Mouse (Mus musculus) intestine, embryonic 14.5 days (tissue): Measurements from ENCODE around the gene H2-Ab1. TPM values are rescaled to one million over a fixed set of nuclear protein-coding genes. Genes with fewer than 3 reads are reported as not detected.
A peak's percentile ranks its signal among the peaks of the same experiment; 100 is the strongest.
"Not testable (repeated sequence)": the region's sequence is repeated elsewhere in the genome, so short reads cannot be mapped to it uniquely, and the experiment has no call there.

Experiments used
- ATAC-seq: fragments of 200-750 bp; cut with Nextera tagmentation; replicated peaks from 2 replicates; pipeline ENCODE4 v1.8.0; 2017; ENCODE audit warnings: low read depth, moderate number of reproducible peaks, moderate TSS enrichment, moderate library complexity; ENCODE audit not compliant: low FRiP score, low TSS enrichment
- DNase-seq: peaks from one replicate; pipeline ENCODE4 v3.0.0-alpha.2; 2018; ENCODE audit warnings: low spot score
- H3K27ac ChIP-seq: fragments of 300-500 bp; sonication (generic); 2 replicates; pipeline ENCODE4 v1.5.1; 2014; ENCODE audit warnings: low read depth, mild to moderate bottlenecking, control low read depth
- H3K27me3 ChIP-seq: fragments of 300-500 bp; sonication (generic); replicated peaks from 2 replicates; pipeline ENCODE4 v1.6.1; 2014; ENCODE audit warnings: low read length, control low read depth; ENCODE audit not compliant: control insufficient read depth, insufficient read depth
- H3K36me3 ChIP-seq: fragments of 300-500 bp; sonication (generic); 2 replicates; pipeline ENCODE4 v1.6.1; 2014; ENCODE audit warnings: low read length, control low read depth; ENCODE audit not compliant: control insufficient read depth, insufficient read depth
- H3K4me1 ChIP-seq: fragments of 300-500 bp; sonication (generic); replicated peaks from 2 replicates; pipeline ENCODE4 v1.6.1; 2014; ENCODE audit warnings: low read length, control low read depth, mixed read lengths; ENCODE audit not compliant: control insufficient read depth, insufficient read depth
- H3K4me2 ChIP-seq: fragments of 300-500 bp; sonication (generic); 2 replicates; pipeline ENCODE4 v1.6.1; 2014; ENCODE audit warnings: low read length
- H3K4me3 ChIP-seq: fragments of 300-500 bp; sonication (generic); 2 replicates; pipeline ENCODE4 v1.5.1; 2014; ENCODE audit warnings: low read depth, low read length, control low read depth, mixed read lengths
- H3K9ac ChIP-seq: fragments of 300-500 bp; sonication (generic); 2 replicates; pipeline ENCODE4 v1.6.1; 2014; ENCODE audit warnings: mild to moderate bottlenecking, low read length
- H3K9me3 ChIP-seq: fragments of 300-500 bp; sonication (generic); 2 replicates; pipeline ENCODE4 v1.6.1; 2016; ENCODE audit warnings: low read length, control low read depth; ENCODE audit not compliant: control insufficient read depth
- WGBS: fragments of 180-500 bp; shearing (Covaris S2); extraction: QIAGEN DNeasy Blood & Tissue Kit; methylation state at CpG from one replicate; pipeline ENCODE4 v1.1.7; 2014; 5-methylcytosine and 5-hydroxymethylcytosine counted together
- polyA plus RNA-seq: library from polyadenylated mRNA; unstranded; fragments of >200 nt; fragmentation: Nextera tagmentation; extraction: Ambion mirVana; gene quantifications from 2 replicates; pipeline ENCODE4 v1.2.1, GENCODE M21; 2014

H2-Ab1 gene
- polyA plus RNA-seq, 1 experiment from 2014 or later = 12.2 TPM

GRCm38 (mm10) chr17:34230971-34231370 is 26.5 kb upstream of the H2-Ab1 start:
- H3K4me1 ChIP-seq, ATAC-seq, H3K36me3 ChIP-seq, H3K27ac ChIP-seq, H3K9me3 ChIP-seq, H3K27me3 ChIP-seq, DNase-seq, H3K4me3 ChIP-seq, H3K4me2 ChIP-seq, H3K9ac ChIP-seq: not testable (repeated sequence)
- WGBS = 98% methylated on average over 5 of the region's 9 CpGs

GRCm38 (mm10) chr17:34232021-34232420 is 25.5 kb upstream of the H2-Ab1 start:
- H3K9me3 ChIP-seq, H3K4me1 ChIP-seq, ATAC-seq, H3K9ac ChIP-seq, H3K27ac ChIP-seq, H3K27me3 ChIP-seq, DNase-seq, H3K4me2 ChIP-seq, H3K36me3 ChIP-seq, H3K4me3 ChIP-seq: not testable (repeated sequence)
- WGBS = 83% methylated on average over 4 of the region's 7 CpGs

GRCm38 (mm10) chr17:34234926-34235325 is 22.6 kb upstream of the H2-Ab1 start:
- Histone ChIP-seq H3K4me2 (no peak overlapping the region), H3K27me3 (no peaks in the 10 kb centered on the region), H3K4me1 (no peaks in the 10 kb centered on the region), H3K9ac (no peak overlapping the region), H3K27ac (no peak overlapping the region), H3K9me3 (no peaks in the 10 kb centered on the region), H3K4me3 (no peak overlapping the region), H3K36me3 (no peaks in the 10 kb centered on the region)
- DNase-seq (peak; percentile 64), ATAC-seq (no peak)
- 47% methylated on average over 9 of the region's 9 CpGs for WGBS

- WGBS = 80% methylated on average over 5 of the region's 5 CpGs
- Histone ChIP-seq H3K9me3 (peaks cover under 1% of the 10 kb centered on the region; the same call in 1 of the 2 replicates), H3K4me3 (no peak overlapping the region), H3K9ac (no peak overlapping the region), H3K27me3 (no peaks in the 10 kb centered on the region), H3K4me2 (no peak overlapping the region), H3K4me1 (no peaks in the 10 kb centered on the region), H3K36me3 (no peaks in the 10 kb centered on the region), H3K27ac (no peak overlapping the region)
- ATAC-seq (no peak), DNase-seq (no peak)
Measured at GRCm38 (mm10) chr17:34236691-34237090, 20.8 kb upstream of the H2-Ab1 start.

- peaks cover 3% of the 10 kb centered on the region; the same call in 1 of the 2 replicates for H3K9me3 ChIP-seq
- H3K27me3 ChIP-seq = no peaks in the 10 kb centered on the region
- 76% methylated on average over 3 of the region's 3 CpGs for WGBS
- no peaks in the 10 kb centered on the region for H3K4me1 ChIP-seq
- H3K4me3 ChIP-seq = no peak overlapping the region
- H3K27ac ChIP-seq = no peak overlapping the region
- H3K9ac ChIP-seq = no peak overlapping the region
- no peaks in the 10 kb centered on the region for H3K36me3 ChIP-seq
- DNase-seq (no peak), ATAC-seq (no peak)
- no peak overlapping the region for H3K4me2 ChIP-seq
Measured at GRCm38 (mm10) chr17:34237741-34238140, 19.7 kb upstream of the H2-Ab1 start.

GRCm38 (mm10) chr17:34238706-34239105 is 18.8 kb upstream of the H2-Ab1 start, which contains the start of gene H2-Ob:
TSS of gene H2-Ob (plus strand) at chr17:34238903.
- no peak within 1 kb of the TSS for H3K4me3 ChIP-seq
- no peaks in the 10 kb centered on the region for H3K4me1 ChIP-seq
- no peaks in the 10 kb centered on the region for H3K36me3 ChIP-seq
- H3K27ac ChIP-seq = no peak within 1 kb of the TSS
- no peak within 1 kb of the TSS for H3K4me2 ChIP-seq
- WGBS = 57% methylated on average over 3 of the region's 3 CpGs
- no peak for ATAC-seq
- H3K9me3 ChIP-seq = peaks cover 3% of the 10 kb centered on the region; the same call in 1 of the 2 replicates
- no peaks in the 10 kb centered on the region for H3K27me3 ChIP-seq
- no peak for DNase-seq
- H3K9ac ChIP-seq = no peak within 1 kb of the TSS

GRCm38 (mm10) chr17:34239601-34240041 is 17.9 kb upstream of the H2-Ab1 start:
- DNase-seq (no peak), ATAC-seq (no peak)
- Histone ChIP-seq H3K9ac (no peak overlapping the region), H3K4me1 (no peaks in the 10 kb centered on the region), H3K27me3 (no peaks in the 10 kb centered on the region), H3K4me2 (no peak overlapping the region), H3K9me3 (peaks cover 3% of the 10 kb centered on the region; the same call in 1 of the 2 replicates), H3K36me3 (no peaks in the 10 kb centered on the region), H3K27ac (no peak overlapping the region), H3K4me3 (no peak overlapping the region)
- WGBS = 55% methylated on average over 10 of the region's 10 CpGs

GRCm38 (mm10) chr17:34240366-34240765 is 17.1 kb upstream of the H2-Ab1 start:
- no peaks in the 10 kb centered on the region for H3K4me1 ChIP-seq
- H3K4me2 ChIP-seq = no peak overlapping the region
- no peaks in the 10 kb centered on the region for H3K36me3 ChIP-seq
- peaks cover 3% of the 10 kb centered on the region; the same call in 1 of the 2 replicates for H3K9me3 ChIP-seq
- no peak overlapping the region for H3K4me3 ChIP-seq
- ATAC-seq (no peak), DNase-seq (no peak)
- 70% methylated on average over 3 of the region's 3 CpGs for WGBS
- H3K27me3 ChIP-seq = no peaks in the 10 kb centered on the region
- no peak overlapping the region for H3K9ac ChIP-seq
- H3K27ac ChIP-seq = no peak overlapping the region

GRCm38 (mm10) chr17:34240916-34241315 is 16.6 kb upstream of the H2-Ab1 start:
- Histone ChIP-seq H3K27me3 (no peaks in the 10 kb centered on the region), H3K4me3 (no peak overlapping the region), H3K9ac (no peak overlapping the region), H3K36me3 (no peaks in the 10 kb centered on the region), H3K4me1 (no peaks in the 10 kb centered on the region), H3K9me3 (peaks cover 3% of the 10 kb centered on the region; the same call in 1 of the 2 replicates), H3K4me2 (no peak overlapping the region), H3K27ac (no peak overlapping the region)
- no peak for ATAC-seq
- WGBS = 68% methylated on average over 6 of the region's 6 CpGs
- no peak for DNase-seq
